Mouse (Mus musculus) thymus, adult 2 months (tissue): ENCODE measurements around the gene Terb1.

Experiments
- CTCF ChIP-seq: fragments of 200-500 bp; IDR thresholded peaks from 2 replicates; pipeline ENCODE4 v1.5.1; 2012; ENCODE audit warnings: mild to moderate bottlenecking, control low read depth, low read length, moderate library complexity, borderline replicate concordance; ENCODE audit not compliant: control insufficient read depth, poor library complexity, insufficient read depth; ENCODE audit errors: extremely low read depth
- POLR2A ChIP-seq: fragments of 200-500 bp; IDR thresholded peaks from 2 replicates; pipeline ENCODE4 v1.6.1; 2012; ENCODE audit warnings: mild to moderate bottlenecking, low read length, control low read depth, moderate library complexity; ENCODE audit not compliant: control insufficient read depth, poor library complexity, insufficient read depth; ENCODE audit errors: extremely low read depth

DNA sequence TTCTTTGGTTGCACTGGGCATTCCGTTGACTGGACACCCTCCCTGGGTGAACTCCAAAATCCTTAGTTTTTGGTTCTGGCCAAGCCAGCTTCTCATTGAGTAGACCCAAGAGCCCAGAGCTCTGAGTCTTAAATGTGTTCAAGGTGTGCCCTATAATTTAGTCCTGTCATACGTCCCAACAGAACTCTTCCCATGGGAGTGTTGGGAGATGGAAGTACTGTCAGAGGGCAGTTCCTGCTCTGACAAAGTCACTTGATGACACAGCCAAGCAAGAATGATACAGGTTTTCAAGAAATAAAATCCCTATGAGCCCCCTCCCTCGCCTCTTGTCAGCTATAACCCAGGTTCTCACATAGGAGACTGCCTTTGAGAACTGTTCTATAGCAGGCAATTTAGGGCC, 424 bp upstream of the Terb1 start:
- TF ChIP-seq CTCF (no peak), POLR2A (no peak)
